Mouse (Mus musculus): ENCODE data around the gene Rph3al. TPM values are rescaled to one million over a fixed set of nuclear protein-coding genes. Genes with fewer than 3 reads are reported as not detected.
A peak's percentile ranks its signal among the peaks of the same experiment; 100 is the strongest.

The Rph3al gene
- total RNA-seq, 2 experiments from 2014 or later: 7.4 to 10.0 TPM

- DNase-seq: no peak
Measured at GRCm38 (mm10) chr11:75950459-75950858, 12.2 kb upstream of the Rph3al start.

GRCm38 (mm10) chr11:75948789-75949188 is 10.6 kb upstream of the Rph3al start:
- no peak for DNase-seq

GRCm38 (mm10) chr11:75947223-75947622 is 9.0 kb upstream of the Rph3al start:
- no peak for DNase-seq

- no peak for DNase-seq
Measured at GRCm38 (mm10) chr11:75945805-75946450, 7.7 kb upstream of the Rph3al start.

- DNase-seq: peak; percentile 65 to 70
Measured at GRCm38 (mm10) chr11:75937370-75937871, 808 bp downstream of the Rph3al start.

- peak; percentile 86 to 95 for DNase-seq
Measured at GRCm38 (mm10) chr11:75935819-75936430, 2.3 kb downstream of the Rph3al start.

- peak; percentile 36 to 37 for DNase-seq
Measured at GRCm38 (mm10) chr11:75934425-75934824, 3.8 kb downstream of the Rph3al start.

GRCm38 (mm10) chr11:75933371-75933770 is 4.9 kb downstream of the Rph3al start:
- no peak for DNase-seq

GRCm38 (mm10) chr11:75930911-75931678 is 7.1 kb downstream of the Rph3al start:
- peak in 1 of 2 experiments; percentile 44 for DNase-seq

GRCm38 (mm10) chr11:75930208-75930607 is 8.0 kb downstream of the Rph3al start:
- DNase-seq: no peak

GRCm38 (mm10) chr11:75927881-75928280 is 10.3 kb downstream of the Rph3al start:
- DNase-seq: no peak

- peak; percentile 24 to 49 for DNase-seq
Measured at GRCm38 (mm10) chr11:75926431-75927312, 11.6 kb downstream of the Rph3al start.

GRCm38 (mm10) chr11:75925801-75926200 is 12.4 kb downstream of the Rph3al start:
- DNase-seq: peak; percentile 59 to 71

GRCm38 (mm10) chr11:75922741-75923140 is 15.5 kb downstream of the Rph3al start:
- no peak for DNase-seq

- no peak for DNase-seq
Measured at GRCm38 (mm10) chr11:75919139-75919538, 19.1 kb downstream of the Rph3al start.

GRCm38 (mm10) chr11:75917340-75917739 is 20.9 kb downstream of the Rph3al start:
- DNase-seq: no peak

GRCm38 (mm10) chr11:75913953-75914352 is 24.3 kb downstream of the Rph3al start:
- peak; percentile 68 to 76 for DNase-seq

- peak; percentile 70 to 85 for DNase-seq
Measured at GRCm38 (mm10) chr11:75912944-75913657, 25.1 kb downstream of the Rph3al start.

GRCm38 (mm10) chr11:75911962-75912361 is 26.3 kb downstream of the Rph3al start:
- no peak for DNase-seq

- DNase-seq: no peak
Measured at GRCm38 (mm10) chr11:75909702-75910429, 28.4 kb downstream of the Rph3al start.
